Mouse (Mus musculus) stomach, postnatal 0 days (tissue): ENCODE measurements around the gene Sec63. TPM values are rescaled to one million over a fixed set of nuclear protein-coding genes. Genes with fewer than 3 reads are reported as not detected.

ENCODE experiments used
- ATAC-seq: fragments of 200-750 bp; cut with Nextera tagmentation; 2 replicates; pipeline ENCODE4 v1.8.0; 2017; ENCODE audit not compliant: low FRiP score, low TSS enrichment
- DNase-seq: peaks from one replicate; pipeline ENCODE4 v3.0.0-alpha.2; 2016; ENCODE audit warnings: low spot score
- H3K27ac ChIP-seq: fragments of 300-500 bp; sonication (generic); replicated peaks from 2 replicates; pipeline ENCODE4 v1.5.1; 2014; ENCODE audit warnings: mild to moderate bottlenecking, control low read depth
- H3K27me3 ChIP-seq: fragments of 300-500 bp; sonication (generic); 2 replicates; pipeline ENCODE4 v1.6.1; 2014; ENCODE audit warnings: low read length; ENCODE audit not compliant: control insufficient read depth, insufficient read depth
- H3K36me3 ChIP-seq: fragments of 300-500 bp; sonication (generic); 2 replicates; pipeline ENCODE4 v1.6.1; 2014; ENCODE audit warnings: low read length, mixed read lengths; ENCODE audit not compliant: control insufficient read depth, insufficient read depth
- H3K4me1 ChIP-seq: fragments of 300-500 bp; sonication (generic); replicated peaks from 2 replicates; pipeline ENCODE4 v1.6.1; 2014; ENCODE audit warnings: antibody characterized with exemption; ENCODE audit not compliant: control insufficient read depth, insufficient read depth
- H3K4me2 ChIP-seq: fragments of 300-500 bp; sonication (generic); replicated peaks from 2 replicates; pipeline ENCODE4 v1.6.1; 2014; ENCODE audit warnings: low read depth, mild to moderate bottlenecking, control low read depth, moderate library complexity
- H3K4me3 ChIP-seq: fragments of 300-500 bp; sonication (generic); 2 replicates; pipeline ENCODE4 v1.5.1; 2014; ENCODE audit warnings: low read depth, low read length, control low read depth
- H3K9ac ChIP-seq: fragments of 300-500 bp; sonication (generic); 2 replicates; pipeline ENCODE4 v1.6.1; 2014; ENCODE audit warnings: mild to moderate bottlenecking, low read length, control low read depth, mixed read lengths
- H3K9me3 ChIP-seq: fragments of 300-500 bp; sonication (generic); 2 replicates; pipeline ENCODE4 v1.6.1; 2016; ENCODE audit warnings: low read length; ENCODE audit not compliant: control insufficient read depth
- CTCF ChIP-seq: IDR thresholded peaks from 2 replicates; pipeline ENCODE4 v1.5.1; 2016; ENCODE audit warnings: antibody characterized with exemption, low read depth, mild to moderate bottlenecking, moderate library complexity
- EP300 ChIP-seq: optimal IDR thresholded peaks from 2 replicates; pipeline ENCODE3; 2016; ENCODE audit warnings: antibody characterized with exemption
- WGBS: fragments of 180-500 bp; shearing (Covaris S2); extraction: QIAGEN DNeasy Blood & Tissue Kit; methylation state at CpG from one replicate; pipeline ENCODE4 v1.1.7; 2014; 5-methylcytosine and 5-hydroxymethylcytosine counted together
- polyA plus RNA-seq: library from polyadenylated mRNA; unstranded; fragments of >200 nt; fragmentation: Nextera tagmentation; extraction: Ambion mirVana; gene quantifications from 2 replicates; pipeline ENCODE4 v1.2.1, GENCODE M21; 2015

Sec63 gene
- polyA plus RNA-seq, 1 experiment from 2014 or later, result 15.8 TPM

- WGBS, result 77% methylated on average over 2 of the region's 2 CpGs
- Histone ChIP-seq H3K4me1 (no peaks in the 10 kb centered on the region), H3K4me2 (no peak overlapping the region), H3K9me3 (no peaks in the 10 kb centered on the region), H3K27me3 (no peaks in the 10 kb centered on the region), H3K27ac (no peak overlapping the region), H3K9ac (no peak overlapping the region), H3K36me3 (no peaks in the 10 kb centered on the region), H3K4me3 (no peak overlapping the region)
- TF ChIP-seq EP300 (no peak), CTCF (no peak)
- no peak for ATAC-seq
- no peak for DNase-seq
These were observed 31.7 kb upstream of the Sec63 start for GRCm38 (mm10) chr10:42729607-42730006.

- Histone ChIP-seq H3K27ac (no peak overlapping the region), H3K9me3 (no peaks in the 10 kb centered on the region), H3K4me2 (no peak overlapping the region), H3K27me3 (no peaks in the 10 kb centered on the region), H3K36me3 (no peaks in the 10 kb centered on the region), H3K4me1 (no peaks in the 10 kb centered on the region), H3K9ac (no peak overlapping the region), H3K4me3 (no peak overlapping the region)
- ATAC-seq (no peak), DNase-seq (peak; percentile 27)
- peak; percentile 78 for TF ChIP-seq CTCF
- no peak for TF ChIP-seq EP300
- WGBS, result 55% methylated on average over 5 of the region's 5 CpGs
These were observed 26.7 kb upstream of the Sec63 start for GRCm38 (mm10) chr10:42734546-42735060.

GRCm38 (mm10) chr10:42751813-42752212, 9.5 kb upstream of the Sec63 start:
- Histone ChIP-seq H3K4me1 (no peaks in the 10 kb centered on the region), H3K4me3 (no peak overlapping the region), H3K9me3 (no peaks in the 10 kb centered on the region), H3K27ac (no peak overlapping the region), H3K9ac (no peak overlapping the region), H3K27me3 (no peaks in the 10 kb centered on the region), H3K4me2 (no peak overlapping the region), H3K36me3 (no peaks in the 10 kb centered on the region)
- TF ChIP-seq EP300, result no peak
- no peak for TF ChIP-seq CTCF
- DNase-seq (no peak), ATAC-seq (no peak)
- 59% methylated on average over 10 of the region's 10 CpGs for WGBS

- H3K9ac ChIP-seq, result no peak overlapping the region
- ATAC-seq, result peak; percentile 78
- H3K4me2 ChIP-seq, result no peak overlapping the region
- no peaks in the 10 kb centered on the region for H3K27me3 ChIP-seq
- no peaks in the 10 kb centered on the region for H3K9me3 ChIP-seq
- DNase-seq, result peak; percentile 32
- H3K4me1 ChIP-seq, result no peaks in the 10 kb centered on the region
- TF ChIP-seq CTCF (no peak), EP300 (no peak)
- 0 out of 2 replicates have a peak overlapping the region, but pooled peaks have one; percentile 49 for H3K27ac ChIP-seq
- no peaks in the 10 kb centered on the region for H3K36me3 ChIP-seq
- H3K4me3 ChIP-seq, result no peak overlapping the region
- 38% methylated on average over 2 of the region's 2 CpGs for WGBS
These were observed 7.0 kb upstream of the Sec63 start for GRCm38 (mm10) chr10:42754341-42754740.

- no peak for TF ChIP-seq EP300
- TF ChIP-seq CTCF, result no peak
- H3K9me3 ChIP-seq, result no peaks in the 10 kb centered on the region
- DNase-seq, result no peak
- H3K27ac ChIP-seq, result no peak overlapping the region
- no peak for ATAC-seq
- H3K4me3 ChIP-seq, result no peak overlapping the region
- 71% methylated on average over 4 of the region's 4 CpGs for WGBS
- peaks cover 4% of the 10 kb centered on the region; the same call in 1 of the 2 replicates for H3K4me1 ChIP-seq
- H3K27me3 ChIP-seq, result no peaks in the 10 kb centered on the region
- H3K4me2 ChIP-seq, result no peak overlapping the region
- H3K9ac ChIP-seq, result no peak overlapping the region
- no peaks in the 10 kb centered on the region for H3K36me3 ChIP-seq
These were observed 1.6 kb upstream of the Sec63 start for GRCm38 (mm10) chr10:42759741-42760140.

GRCm38 (mm10) chr10:42760329-42760728, 967 bp upstream of the Sec63 start:
- ATAC-seq (no peak), DNase-seq (no peak)
- Histone ChIP-seq H3K4me2 (no peak overlapping the region), H3K4me3 (no peak overlapping the region), H3K36me3 (no peaks in the 10 kb centered on the region), H3K9ac (no peak overlapping the region), H3K4me1 (peaks cover 4% of the 10 kb centered on the region; the same call in 1 of the 2 replicates), H3K9me3 (no peaks in the 10 kb centered on the region), H3K27me3 (no peaks in the 10 kb centered on the region), H3K27ac (no peak overlapping the region)
- 55% methylated on average over 8 of the region's 8 CpGs for WGBS
- no peak for TF ChIP-seq EP300
- peak; percentile 52 for TF ChIP-seq CTCF
